ENCODE assay signal across 8 mouse cellular contexts in genomic region chrX:166271489-166271888, GRCm38 (mm10). TPM values are rescaled to one million over a fixed set of nuclear protein-coding genes. Genes with fewer than 3 reads are reported as not detected.
DNase-seq lines count a peak whose midpoint lies in the region; ATAC-seq and TF ChIP-seq lines count a peak whose summit lies in the region.
"Had no signal": no experiment of that assay in that cellular context is flagged by ENCODE, and none has a peak within 500 bp of the region (broad histone marks: within the 10 kb centered on the region; RNA-seq: fewer than 3 reads in every experiment).

No protein-coding gene starts in this region.

- no peak overlapping the region for H3K9ac ChIP-seq in lung, embryonic 14.5 days
- H3K9ac ChIP-seq in embryonic facial prominence, embryonic 13.5 days, result no peak overlapping the region
- H3K9ac ChIP-seq in midbrain, postnatal 0 days (replicated peaks; ENCODE audit: low read length, poor library complexity, severe bottlenecking), result no peak overlapping the region

- no peak for TF ChIP-seq CTCF in lung, embryonic 14.5 days (IDR thresholded peaks at IDR 0.05; ENCODE audit: low read depth)
- no peak for TF ChIP-seq CTCF in midbrain, postnatal 0 days (IDR thresholded peaks at IDR 0.05)

- no peaks in the 10 kb centered on the region for H3K27me3 ChIP-seq in lung, embryonic 14.5 days (ENCODE audit: insufficient read depth, low read length)
- H3K27me3 ChIP-seq in embryonic facial prominence, embryonic 13.5 days, result peaks cover 11% of the 10 kb centered on the region
- H3K27me3 ChIP-seq in hindbrain, embryonic 10.5 days (ENCODE audit: insufficient read depth, poor library complexity, severe bottlenecking), result peaks cover 58% of the 10 kb centered on the region
- H3K27me3 ChIP-seq in midbrain, postnatal 0 days (ENCODE audit: insufficient read depth, low read length), result no peaks in the 10 kb centered on the region

- no peaks in the 10 kb centered on the region for H3K36me3 ChIP-seq in lung, embryonic 14.5 days (ENCODE audit: insufficient read depth)
- no peaks in the 10 kb centered on the region for H3K36me3 ChIP-seq in embryonic facial prominence, embryonic 13.5 days
- H3K36me3 ChIP-seq in hindbrain, embryonic 10.5 days, result no peaks in the 10 kb centered on the region
- no peaks in the 10 kb centered on the region for H3K36me3 ChIP-seq in midbrain, postnatal 0 days (ENCODE audit: insufficient read depth, low read length)

- no peak overlapping the region for H3K4me3 ChIP-seq in lung, embryonic 14.5 days (ENCODE audit: low read depth, low read length)
- no peak overlapping the region for H3K4me3 ChIP-seq in embryonic facial prominence, embryonic 13.5 days
- H3K4me3 ChIP-seq in hindbrain, embryonic 10.5 days, result no peak overlapping the region
- H3K4me3 ChIP-seq in midbrain, postnatal 0 days (ENCODE audit: low read depth, low read length), result no peak overlapping the region

- WGBS in lung, embryonic 14.5 days, result 27% methylated on average over 1 of the region's 1 CpGs
- 34% methylated on average over 1 of the region's 1 CpGs for WGBS in embryonic facial prominence, embryonic 13.5 days
- 50% methylated on average over 1 of the region's 1 CpGs for WGBS in hindbrain, embryonic 10.5 days
- 24% methylated on average over 1 of the region's 1 CpGs for WGBS in midbrain, postnatal 0 days

- no peaks in the 10 kb centered on the region for H3K9me3 ChIP-seq in lung, embryonic 14.5 days (ENCODE audit: low read depth, low read length)
- H3K9me3 ChIP-seq in embryonic facial prominence, embryonic 13.5 days, result no peaks in the 10 kb centered on the region
- H3K9me3 ChIP-seq in hindbrain, embryonic 10.5 days, result no peaks in the 10 kb centered on the region
- no peaks in the 10 kb centered on the region for H3K9me3 ChIP-seq in midbrain, postnatal 0 days (ENCODE audit: low read length)

- H3K4me2 ChIP-seq in lung, embryonic 14.5 days, result no peak overlapping the region
- no peak overlapping the region for H3K4me2 ChIP-seq in embryonic facial prominence, embryonic 13.5 days
- no peak overlapping the region for H3K4me2 ChIP-seq in midbrain, postnatal 0 days (ENCODE audit: low read depth, low read length, poor library complexity, severe bottlenecking)

- DNase-seq in lung, embryonic 14.5 days, result peak; percentile 76
- no peak for DNase-seq in lung, adult 18-20 months
- no peak for DNase-seq in hindbrain, embryonic 10.5 days (ENCODE audit: low spot score)
- DNase-seq in midbrain, postnatal 0 days (ENCODE audit: low spot score), result peak; percentile 77
- no peak for DNase-seq in adrenal gland, adult (ENCODE audit: inconsistent age in 2 of 2, low spot score in 1 of 2)
- DNase-seq: lung, adult 2 months had no signal

- peak overlapping the region; percentile 65 for H3K27ac ChIP-seq in lung, embryonic 14.5 days (ENCODE audit: low read depth)
- H3K27ac ChIP-seq in embryonic facial prominence, embryonic 13.5 days, result peak overlapping the region; percentile 64
- peak overlapping the region; percentile 53; the same call in 1 of the 2 replicates for H3K27ac ChIP-seq in hindbrain, embryonic 10.5 days
- peak overlapping the region; percentile 57 for H3K27ac ChIP-seq in midbrain, postnatal 0 days (ENCODE audit: low read depth, low read length)

- peak; percentile 83 for ATAC-seq in lung, embryonic 14.5 days (ENCODE audit: insufficient read depth)
- ATAC-seq in embryonic facial prominence, embryonic 13.5 days (ENCODE audit: insufficient number of reproducible peaks, insufficient read depth, low FRiP score, low TSS enrichment, low read depth), result peak; percentile 20; the same call in 1 of the 2 replicates
- ATAC-seq in midbrain, postnatal 0 days (ENCODE audit: low FRiP score), result peak; percentile 56
- no peak for ATAC-seq in megakaryocyte-erythroid progenitor cell, adult 5-6 weeks (replicated peaks; ENCODE audit: low FRiP score, low TSS enrichment, poor library complexity, severe bottlenecking)

- H3K4me1 ChIP-seq in lung, embryonic 14.5 days (ENCODE audit: insufficient read depth), result 0 out of 2 replicates have a peak, but pooled peaks cover 4% of the 10 kb centered on the region
- 0 out of 2 replicates have a peak, but pooled peaks cover 7% of the 10 kb centered on the region for H3K4me1 ChIP-seq in embryonic facial prominence, embryonic 13.5 days
- H3K4me1 ChIP-seq in hindbrain, embryonic 10.5 days (replicated peaks), result peaks cover 9% of the 10 kb centered on the region
- no peaks in the 10 kb centered on the region for H3K4me1 ChIP-seq in midbrain, postnatal 0 days (ENCODE audit: insufficient read depth, low read length)

RNA-seq across cellular contexts. Expression of gene Gpm6b, which starts 32.8 kb away (rescaled TPM):
- polyA plus RNA-seq in lung, embryonic 14.5 days (2014; fragmentation: Nextera tagmentation; extraction: Ambion mirVana), result 41.9 and 42.0 TPM in 2 replicates
- 19.8 and 22.6 TPM in 2 replicates for polyA plus RNA-seq in embryonic facial prominence, embryonic 13.5 days (2015; fragmentation: Nextera tagmentation; extraction: Ambion mirVana)
- polyA plus RNA-seq in hindbrain, embryonic 10.5 days (2016; fragmentation: Nextera tagmentation; extraction: Ambion mirVana), result 89.6 and 127 TPM in 2 replicates
- total RNA-seq in midbrain, postnatal 0 days (2014; rRNA removed), result 322 and 332 TPM in 2 replicates
- 265 and 280 TPM in 2 replicates for polyA plus RNA-seq in midbrain, postnatal 0 days (2015; fragmentation: Nextera tagmentation; extraction: Ambion mirVana)
- total RNA-seq in megakaryocyte-erythroid progenitor cell, adult 5-6 weeks (2014; fragmentation: Nextera tagmentation), result not detected in 2 replicates
- total RNA-seq in megakaryocyte-erythroid progenitor cell, adult 5-6 weeks (2017), result 0.57 TPM in 1 of 2 replicates, not detected in the other

Comparison
In these comparisons a context has a peak if more than half of its experiments do, and no peak if none do; other contexts are left out.
1. DNase-seq: peak in lung, embryonic 14.5 days (single experiment) and midbrain, postnatal 0 days (single experiment); none in lung, adult 18-20 months (0 of 2), hindbrain, embryonic 10.5 days (single experiment) and adrenal gland, adult (0 of 2).
2. Peak in every context shown above with its lines, with median percentiles within 50 percentile points of each other: H3K27ac ChIP-seq.